Mouse (Mus musculus): ENCODE results near the gene Aloxe3.

DNA sequence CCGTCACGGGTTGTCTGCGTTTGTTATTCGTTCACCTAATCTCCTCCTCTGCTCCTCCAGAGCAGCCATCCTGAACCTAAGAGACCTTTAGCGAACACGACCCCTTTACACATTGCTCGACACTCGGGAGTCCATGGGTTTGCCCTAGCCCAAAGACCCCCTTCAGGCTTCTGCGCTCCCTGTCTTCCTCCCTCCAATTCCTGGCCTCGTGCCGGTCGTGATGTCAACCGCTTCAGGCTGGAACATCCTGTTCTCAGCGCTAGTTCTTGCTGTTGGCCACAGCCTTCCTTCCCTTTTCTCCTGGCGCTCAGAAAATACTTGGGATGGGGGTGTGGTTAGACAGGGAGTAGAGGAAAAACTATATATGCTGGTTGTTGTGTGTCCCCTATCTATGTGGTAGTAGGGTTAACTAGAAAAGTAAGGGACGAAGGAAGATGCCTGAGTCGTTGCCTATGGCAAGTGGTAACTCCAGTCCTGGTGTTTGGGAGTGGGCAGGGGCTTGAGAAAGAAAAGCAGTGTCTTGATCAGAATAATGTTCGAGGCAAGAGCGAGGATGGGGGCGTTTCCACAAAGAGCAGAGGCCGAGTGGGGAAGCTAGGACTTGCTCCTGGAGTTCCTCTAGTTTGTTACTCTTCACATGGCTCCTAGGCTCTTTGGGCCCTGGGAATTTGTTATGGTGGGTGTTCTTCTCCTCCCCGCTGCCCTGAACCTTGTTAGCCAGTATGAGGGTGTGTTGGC is 26.4 kb upstream of the Aloxe3 start:
- no peak for TF ChIP-seq CTCF (IDR thresholded peaks at IDR 0.05; ENCODE audit: low read depth, low read length)
- TF ChIP-seq POLR2A (IDR thresholded peaks at IDR 0.05; ENCODE audit: extremely low read depth, insufficient read depth, low read length) = no peak

Measured in liver, adult 2 months (tissue).